Comparison of ENCODE assay signal across 36 mouse cellular contexts in genomic region chr4:155596606-155597005, GRCm38 (mm10). TPM values are rescaled to one million over a fixed set of nuclear protein-coding genes. Genes with fewer than 3 reads are reported as not detected.
DNase-seq lines count a peak whose midpoint lies in the region; ATAC-seq and TF ChIP-seq lines count a peak whose summit lies in the region.
"Had no signal": no experiment of that assay in that cellular context is flagged by ENCODE, and none has a peak within 500 bp of the region (broad histone marks: within the 10 kb centered on the region; RNA-seq: fewer than 3 reads in every experiment).

No protein-coding gene starts in this region.

- peaks cover 0 to 22% of the 10 kb centered on the region in 2 experiments; a peak in 2 of 4 replicates for H3K36me3 ChIP-seq in MEL (ENCODE audit: control insufficient read depth in 1 of 2, insufficient read depth in 2 of 2, low read length in 2 of 2)
- H3K36me3 ChIP-seq in liver, postnatal 0 days (replicated peaks; ENCODE audit: insufficient read depth, low read length) = no peaks in the 10 kb centered on the region
- no peaks in the 10 kb centered on the region for H3K36me3 ChIP-seq in limb, embryonic 10.5 days
- no peaks in the 10 kb centered on the region for H3K36me3 ChIP-seq in midbrain, embryonic 11.5 days (ENCODE audit: control insufficient read depth, insufficient read depth, low read length)
- H3K36me3 ChIP-seq: embryonic facial prominence, embryonic 10.5 days; embryonic facial prominence, embryonic 15.5 days; forebrain, embryonic 12.5 days; heart, embryonic 10.5 days; heart, embryonic 15.5 days; limb, embryonic 12.5 days; midbrain, embryonic 13.5 days; neural tube, embryonic 15.5 days; stomach, embryonic 15.5 days had no signal

- H3K79me2 ChIP-seq in MEL (ENCODE audit: control insufficient read depth, insufficient read depth, low read length, poor library complexity) = no peaks in the 10 kb centered on the region; the same call in 1 of the 2 replicates

- no peak for TF ChIP-seq POLR2A in MEL (IDR thresholded peaks at IDR 0.05; ENCODE audit: control insufficient read depth in 1 of 2, insufficient read depth in 1 of 2, low read depth in 1 of 2, low read length in 2 of 2, poor library complexity in 1 of 2)

- H3K4me1 ChIP-seq in MEL (ENCODE audit: control insufficient read depth in 1 of 2, insufficient read depth in 2 of 2, low read length in 2 of 2) = peaks cover 23 to 29% of the 10 kb centered on the region in 2 experiments
- peaks cover 16% of the 10 kb centered on the region for H3K4me1 ChIP-seq in liver, postnatal 0 days (ENCODE audit: insufficient read depth)
- peaks cover 8% of the 10 kb centered on the region; the same call in 1 of the 2 replicates for H3K4me1 ChIP-seq in limb, embryonic 10.5 days
- peaks cover 3% of the 10 kb centered on the region; the same call in 1 of the 2 replicates for H3K4me1 ChIP-seq in midbrain, embryonic 11.5 days (ENCODE audit: control insufficient read depth, insufficient read depth, low read length)
- H3K4me1 ChIP-seq: heart, embryonic 10.5 days; limb, embryonic 12.5 days; stomach, embryonic 15.5 days had no signal

- H3K27me3 ChIP-seq in MEL (ENCODE audit: control insufficient read depth in 1 of 2, insufficient read depth in 2 of 2, low read length in 2 of 2) = no peaks in the 10 kb centered on the region
- no peaks in the 10 kb centered on the region for H3K27me3 ChIP-seq in liver, postnatal 0 days (ENCODE audit: insufficient read depth, low read length)
- no peaks in the 10 kb centered on the region for H3K27me3 ChIP-seq in limb, embryonic 10.5 days (ENCODE audit: low read depth, poor library complexity, severe bottlenecking)
- H3K27me3 ChIP-seq in midbrain, embryonic 11.5 days (ENCODE audit: control insufficient read depth, insufficient read depth, low read length) = no peaks in the 10 kb centered on the region
- H3K27me3 ChIP-seq: embryonic facial prominence, embryonic 15.5 days; forebrain, embryonic 12.5 days; heart, embryonic 15.5 days; limb, embryonic 12.5 days; midbrain, embryonic 13.5 days; neural tube, embryonic 15.5 days; stomach, embryonic 15.5 days had no signal

- no peak for TF ChIP-seq RAD21 in MEL (IDR thresholded peaks at IDR 0.05; ENCODE audit: low read depth, low read length)

- H3K4me3 ChIP-seq in MEL (ENCODE audit: control insufficient read depth in 1 of 2, insufficient read depth in 1 of 2, low read depth in 2 of 2, low read length in 2 of 2) = peak overlapping the region in 1 of 2 experiments; percentile 43; a peak in 2 of 4 replicates
- H3K4me3 ChIP-seq in liver, postnatal 0 days (ENCODE audit: low read depth, low read length) = no peak overlapping the region
- no peak overlapping the region for H3K4me3 ChIP-seq in limb, embryonic 10.5 days
- no peak overlapping the region for H3K4me3 ChIP-seq in midbrain, embryonic 11.5 days (ENCODE audit: low read depth, low read length)
- H3K4me3 ChIP-seq: embryonic facial prominence, embryonic 10.5 days; embryonic facial prominence, embryonic 15.5 days; forebrain, embryonic 12.5 days; heart, embryonic 10.5 days; heart, embryonic 15.5 days; limb, embryonic 12.5 days; midbrain, embryonic 13.5 days; neural tube, embryonic 15.5 days; stomach, embryonic 15.5 days had no signal

- peak; percentile 85 to 89 for TF ChIP-seq EP300 in MEL (IDR thresholded peaks at IDR 0.05; ENCODE audit: low read depth in 1 of 2, low read length in 2 of 2)
- peak; percentile 50; the same call in 1 of the 2 replicates for TF ChIP-seq EP300 in liver, postnatal 0 days (IDR thresholded peaks at IDR 0.05; ENCODE audit: low read depth)

- TF ChIP-seq CTCF in MEL (IDR thresholded peaks at IDR 0.05 in 2 of 3, conservative IDR thresholded peaks at IDR 0.05 in 1 of 3; ENCODE audit: control insufficient read depth in 1 of 3, insufficient read depth in 1 of 3, low read depth in 2 of 3, low read length in 3 of 3, poor library complexity in 1 of 3, severe bottlenecking in 1 of 3) = no peak
- TF ChIP-seq CTCF in liver, postnatal 0 days (IDR thresholded peaks at IDR 0.05; ENCODE audit: low read depth) = no peak

- no peaks in the 10 kb centered on the region for H3K9me3 ChIP-seq in MEL (replicated peaks; ENCODE audit: insufficient read depth, low read length)
- H3K9me3 ChIP-seq in liver, postnatal 0 days (ENCODE audit: low read length) = no peaks in the 10 kb centered on the region
- H3K9me3 ChIP-seq in limb, embryonic 10.5 days (replicated peaks) = no peaks in the 10 kb centered on the region
- no peaks in the 10 kb centered on the region for H3K9me3 ChIP-seq in midbrain, embryonic 11.5 days (ENCODE audit: control insufficient read depth, low read length)
- H3K9me3 ChIP-seq: embryonic facial prominence, embryonic 10.5 days; embryonic facial prominence, embryonic 15.5 days; forebrain, embryonic 12.5 days; heart, embryonic 10.5 days; heart, embryonic 15.5 days; limb, embryonic 12.5 days; midbrain, embryonic 13.5 days; neural tube, embryonic 15.5 days; stomach, embryonic 15.5 days had no signal

- no peak overlapping the region; the same call in 1 of the 2 replicates for H3K9ac ChIP-seq in MEL (ENCODE audit: control insufficient read depth, low read depth, low read length, poor library complexity, severe bottlenecking)
- H3K9ac ChIP-seq in liver, postnatal 0 days (replicated peaks) = no peak overlapping the region
- no peak overlapping the region for H3K9ac ChIP-seq in midbrain, embryonic 11.5 days (ENCODE audit: low read length)
- H3K9ac ChIP-seq: embryonic facial prominence, embryonic 15.5 days; forebrain, embryonic 12.5 days; forebrain, postnatal 0 days; heart, embryonic 15.5 days; hindbrain, embryonic 14.5 days; limb, embryonic 12.5 days; midbrain, embryonic 13.5 days; neural tube, embryonic 15.5 days; stomach, embryonic 15.5 days had no signal

- no peak overlapping the region for H3K4me2 ChIP-seq in liver, postnatal 0 days (ENCODE audit: low read depth, low read length)
- no peak overlapping the region for H3K4me2 ChIP-seq in midbrain, embryonic 11.5 days
- H3K4me2 ChIP-seq: embryonic facial prominence, embryonic 15.5 days; forebrain, embryonic 12.5 days; heart, embryonic 15.5 days; hindbrain, embryonic 14.5 days; limb, embryonic 12.5 days; midbrain, embryonic 13.5 days; neural tube, embryonic 15.5 days; stomach, embryonic 15.5 days had no signal

- 48% methylated on average over 5 of the region's 5 CpGs for WGBS in liver, postnatal 0 days (ENCODE audit: insufficient replicate concordance)
- WGBS in limb, embryonic 10.5 days = 89% methylated on average over 5 of the region's 5 CpGs
- 75% methylated on average over 5 of the region's 5 CpGs for WGBS in midbrain, embryonic 11.5 days

- peak; percentile 31 to 60 for ATAC-seq in hematopoietic stem cell, adult 5-6 weeks (replicated peaks in 1 of 2; ENCODE audit: insufficient read depth in 1 of 2, low FRiP score in 2 of 2, low TSS enrichment in 1 of 2, low read depth in 1 of 2, poor library complexity in 2 of 2, severe bottlenecking in 2 of 2)
- ATAC-seq in liver, postnatal 0 days = no peak
- no peak for ATAC-seq in midbrain, embryonic 11.5 days (ENCODE audit: low FRiP score)
- ATAC-seq: forebrain, postnatal 0 days; intestine, postnatal 0 days; lung, postnatal 0 days; midbrain, embryonic 13.5 days had no signal

- DNase-seq in A20 (ENCODE audit: low read depth, low spot score) (peak; percentile 39), MEL (ENCODE audit: low read depth, low spot score) (peak; percentile 80)
- DNase-seq in liver, postnatal 0 days = no peak
- no peak for DNase-seq in limb, embryonic 10.5 days (ENCODE audit: low spot score)
- DNase-seq in midbrain, embryonic 11.5 days (ENCODE audit: low spot score, missing footprints) = no peak
- no peak for DNase-seq in lung, postnatal 25 days (ENCODE audit: low spot score)
- DNase-seq in adrenal gland, postnatal 25 days = no peak
- DNase-seq: adrenal gland, postnatal 10 days; cerebellum, adult 18-20 months; cerebellum, postnatal 10 days; forebrain, postnatal 0 days; heart, postnatal 36 days; kidney, adult 9 months; kidney, postnatal 10 days; layer of hippocampus, postnatal 36 days; right cerebral cortex, postnatal 25 days had no signal

- peak overlapping the region; percentile 47 for H3K27ac ChIP-seq in MEL (ENCODE audit: control insufficient read depth, low read depth, low read length)
- no peak overlapping the region for H3K27ac ChIP-seq in liver, postnatal 0 days (ENCODE audit: low read depth)
- no peak overlapping the region for H3K27ac ChIP-seq in limb, embryonic 10.5 days
- no peak overlapping the region for H3K27ac ChIP-seq in midbrain, embryonic 11.5 days (ENCODE audit: low read depth, low read length)
- H3K27ac ChIP-seq: embryonic facial prominence, embryonic 10.5 days; embryonic facial prominence, embryonic 15.5 days; forebrain, embryonic 12.5 days; heart, embryonic 10.5 days; heart, embryonic 15.5 days; hindbrain, embryonic 14.5 days; limb, embryonic 12.5 days; macrophage; midbrain, embryonic 13.5 days; neural tube, embryonic 15.5 days; stomach, embryonic 15.5 days had no signal

RNA-seq across cellular contexts. Expression of gene Slc35e2, which starts 4.6 kb away (rescaled TPM):
- total RNA-seq in MEL (2012; rRNA removed) = 9.0 and 9.9 TPM in 2 replicates
- polyA plus RNA-seq in MEL (2012; ENCODE audit: insufficient read depth in 1 of 2, insufficient read length in 2 of 2, low read depth in 1 of 2, low replicate concordance in 2 of 2, missing spikeins in 1 of 2) = 1 to 10 TPM in 1 of 2 experiments, not detected in 1; 6.4 TPM
- total RNA-seq in hematopoietic stem cell, adult 5-6 weeks (2017) = 16.6 and 22.6 TPM in 2 replicates
- 5.4 and 5.6 TPM in 2 replicates for polyA plus RNA-seq in liver, postnatal 0 days (2015; fragmentation: Nextera tagmentation; extraction: Ambion mirVana)
- polyA plus RNA-seq in limb, embryonic 10.5 days (2016; fragmentation: Nextera tagmentation; extraction: Ambion mirVana) = 12.2 and 13.6 TPM in 2 replicates
- 18.0 and 18.1 TPM in 2 replicates for polyA plus RNA-seq in midbrain, embryonic 11.5 days (2014; fragmentation: Nextera tagmentation; extraction: Ambion mirVana)
- total RNA-seq in adrenal gland, postnatal 25 days (2021) = 36.8 and 52.0 TPM in 2 replicates

RNA-seq across cellular contexts. Expression of gene Cdk11b, which starts 28.0 kb away (rescaled TPM):
- total RNA-seq in MEL (2012; rRNA removed) = 47.9 and 56.6 TPM in 2 replicates
- 100 to 1,000 TPM; 113 to 249 TPM for polyA plus RNA-seq in MEL (2012; ENCODE audit: insufficient read depth in 1 of 2, insufficient read length in 2 of 2, low read depth in 1 of 2, low replicate concordance in 2 of 2, missing spikeins in 1 of 2)
- 75.7 and 107 TPM in 2 replicates for total RNA-seq in hematopoietic stem cell, adult 5-6 weeks (2017)
- 22.8 and 24.9 TPM in 2 replicates for polyA plus RNA-seq in liver, postnatal 0 days (2015; fragmentation: Nextera tagmentation; extraction: Ambion mirVana)
- 74.1 and 74.8 TPM in 2 replicates for polyA plus RNA-seq in limb, embryonic 10.5 days (2016; fragmentation: Nextera tagmentation; extraction: Ambion mirVana)
- polyA plus RNA-seq in midbrain, embryonic 11.5 days (2014; fragmentation: Nextera tagmentation; extraction: Ambion mirVana) = 72.9 and 83.6 TPM in 2 replicates
- 50.9 and 68.4 TPM in 2 replicates for total RNA-seq in adrenal gland, postnatal 25 days (2021)

RNA-seq across cellular contexts. Expression of gene Nadk, which starts 34.4 kb away (rescaled TPM):
- total RNA-seq in MEL (2012; rRNA removed) = 141 and 151 TPM in 2 replicates
- polyA plus RNA-seq in MEL (2012; ENCODE audit: insufficient read depth in 1 of 2, insufficient read length in 2 of 2, low read depth in 1 of 2, low replicate concordance in 2 of 2, missing spikeins in 1 of 2) = 100 to 1,000 TPM in 1 of 2 experiments, 10 to 100 TPM in 1; 53.2 to 258 TPM
- 37.9 and 72.3 TPM in 2 replicates for total RNA-seq in hematopoietic stem cell, adult 5-6 weeks (2017)
- polyA plus RNA-seq in liver, postnatal 0 days (2015; fragmentation: Nextera tagmentation; extraction: Ambion mirVana) = 50.1 and 55.5 TPM in 2 replicates
- polyA plus RNA-seq in limb, embryonic 10.5 days (2016; fragmentation: Nextera tagmentation; extraction: Ambion mirVana) = 116 and 119 TPM in 2 replicates
- 98.3 and 99.8 TPM in 2 replicates for polyA plus RNA-seq in midbrain, embryonic 11.5 days (2014; fragmentation: Nextera tagmentation; extraction: Ambion mirVana)
- total RNA-seq in adrenal gland, postnatal 25 days (2021) = 294 and 306 TPM in 2 replicates

RNA-seq across cellular contexts. Expression of gene Gm10563, which starts 48.6 kb away (rescaled TPM):
- not detected in 2 replicates for total RNA-seq in MEL (2012; rRNA removed)
- polyA plus RNA-seq in MEL (2012; ENCODE audit: insufficient read depth in 1 of 2, insufficient read length in 2 of 2, low read depth in 1 of 2, low replicate concordance in 2 of 2, missing spikeins in 1 of 2) = not detected
- total RNA-seq in hematopoietic stem cell, adult 5-6 weeks (2017) = not detected in 2 replicates
- polyA plus RNA-seq in liver, postnatal 0 days (2015; fragmentation: Nextera tagmentation; extraction: Ambion mirVana) = not detected in 2 replicates
- not detected in 2 replicates for polyA plus RNA-seq in limb, embryonic 10.5 days (2016; fragmentation: Nextera tagmentation; extraction: Ambion mirVana)
- polyA plus RNA-seq in midbrain, embryonic 11.5 days (2014; fragmentation: Nextera tagmentation; extraction: Ambion mirVana) = not detected in 2 replicates
- not detected in 2 replicates for total RNA-seq in adrenal gland, postnatal 25 days (2021)
- total RNA-seq: adrenal gland, postnatal 10 days; forebrain, postnatal 0 days; gastrocnemius, adult 8-10 months; gastrocnemius, postnatal 4 days; heart, postnatal 36 days; layer of hippocampus, postnatal 36 days; monocyte, adult 5-6 weeks had no signal
- polyA plus RNA-seq: cortical plate, adult 2 months; embryonic facial prominence, embryonic 10.5 days; embryonic facial prominence, embryonic 15.5 days; forebrain, embryonic 12.5 days; forebrain, postnatal 0 days; heart, embryonic 10.5 days; heart, embryonic 15.5 days; hindbrain, embryonic 14.5 days; intestine, postnatal 0 days; large intestine, adult 2 months; limb, embryonic 12.5 days; liver, embryonic 16.5 days; lung, postnatal 0 days; macrophage; midbrain, embryonic 13.5 days; neural tube, embryonic 15.5 days; stomach, embryonic 15.5 days had no signal

RNA-seq across cellular contexts. Expression of gene Mmp23, which starts 56.6 kb away (rescaled TPM):
- total RNA-seq in MEL (2012; rRNA removed) = 1.6 and 1.8 TPM in 2 replicates
- 1 to 10 TPM in 1 of 2 experiments, not detected in 1; 2.4 TPM for polyA plus RNA-seq in MEL (2012; ENCODE audit: insufficient read depth in 1 of 2, insufficient read length in 2 of 2, low read depth in 1 of 2, low replicate concordance in 2 of 2, missing spikeins in 1 of 2)
- total RNA-seq in hematopoietic stem cell, adult 5-6 weeks (2017) = not detected in 2 replicates
- polyA plus RNA-seq in liver, postnatal 0 days (2015; fragmentation: Nextera tagmentation; extraction: Ambion mirVana) = 5.9 and 6.8 TPM in 2 replicates
- polyA plus RNA-seq in limb, embryonic 10.5 days (2016; fragmentation: Nextera tagmentation; extraction: Ambion mirVana) = 8.4 and 10.4 TPM in 2 replicates
- 2.5 and 4.1 TPM in 2 replicates for polyA plus RNA-seq in midbrain, embryonic 11.5 days (2014; fragmentation: Nextera tagmentation; extraction: Ambion mirVana)
- total RNA-seq in adrenal gland, postnatal 25 days (2021) = 3.7 and 4.2 TPM in 2 replicates
- total RNA-seq: monocyte, adult 5-6 weeks had no signal
- polyA plus RNA-seq: macrophage had no signal

Comparison
In these comparisons a context has a peak if more than half of its experiments do, and no peak if none do; other contexts are left out.
1. DNase-seq: peak in A20 (single experiment) and MEL (single experiment); none in liver, postnatal 0 days (single experiment), limb, embryonic 10.5 days (single experiment), midbrain, embryonic 11.5 days (single experiment), lung, postnatal 25 days (single experiment) and adrenal gland, postnatal 25 days (single experiment).
2. ATAC-seq: peak in hematopoietic stem cell, adult 5-6 weeks (2 of 2); none in liver, postnatal 0 days (single experiment) and midbrain, embryonic 11.5 days (single experiment).